Mouse (Mus musculus) adrenal gland, adult 18-20 months (tissue): ENCODE data around the gene Gm9821. TPM values are rescaled to one million over a fixed set of nuclear protein-coding genes. Genes with fewer than 3 reads are reported as not detected.
A peak's percentile ranks its signal among the peaks of the same experiment; 100 is the strongest.

Source experiments
- DNase-seq, 2 experiments: peaks; one replicate each; pipeline ENCODE4 v3.0.0; 2021 to 2022; ENCODE audit warnings: low spot score in 2 of 2
- total RNA-seq, 2 experiments: library from RNA; stranded (reverse); gene quantifications; 1 replicate in 1 of 2; 2 replicates in 1 of 2; pipeline ENCODE4 v1.2.3; 2021

Gm9821 gene
- total RNA-seq, 2 experiments from 2014 or later = not detected

DNA sequence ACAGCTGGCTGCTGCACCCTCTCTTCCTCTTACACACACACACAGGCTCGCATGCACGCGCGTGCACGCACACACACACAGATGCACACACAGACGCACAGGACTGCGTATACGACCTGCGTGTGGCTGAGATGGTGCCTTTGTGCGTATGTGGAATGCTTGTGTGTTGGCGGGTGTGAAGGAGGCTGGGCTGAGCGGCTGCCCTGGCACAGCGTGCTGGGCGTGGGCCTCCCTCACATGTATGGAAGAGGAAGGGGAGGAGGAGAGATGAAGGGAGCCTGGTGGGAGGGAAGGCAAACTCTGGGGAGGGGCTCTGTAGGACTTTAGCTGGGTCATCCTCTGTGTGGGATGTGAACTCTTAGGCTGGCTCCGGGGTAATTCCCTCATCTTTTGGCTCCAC is 20.1 kb upstream of the Gm9821 start:
- no peak for DNase-seq

DNA sequence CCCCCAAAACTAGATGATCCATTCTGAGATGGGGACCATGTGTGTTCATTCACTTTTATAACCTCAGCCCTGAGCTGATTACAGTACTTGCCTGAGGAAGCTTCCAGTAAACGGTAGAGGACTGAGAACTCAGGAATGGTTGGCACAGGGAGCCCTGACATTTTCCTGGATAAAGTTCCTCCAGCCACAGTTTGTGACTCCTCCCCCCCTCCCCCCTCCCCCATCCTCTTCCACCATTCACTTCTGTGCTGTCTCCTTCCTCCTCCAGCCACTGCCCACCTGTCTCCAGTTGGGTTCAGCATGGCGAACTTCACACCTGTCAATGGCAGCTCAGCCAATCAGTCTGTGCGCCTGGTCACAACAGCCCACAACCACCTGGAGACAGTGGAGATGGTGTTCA is 18.6 kb upstream of the Gm9821 start, which contains the start of gene Chrm4:
Gene Chrm4, plus strand, starts transcription at position 301 of the 400 bp plus-strand sequence.
- DNase-seq = no peak

- DNase-seq = peak; percentile 69 to 77
These were observed 17.5 kb upstream of the Gm9821 start for GRCm38 (mm10) chr2:91927826-91928533.

- no peak for DNase-seq
These were observed 16.8 kb upstream of the Gm9821 start for GRCm38 (mm10) chr2:91928534-91929350.

- no peak for DNase-seq
These were observed 16.0 kb upstream of the Gm9821 start for GRCm38 (mm10) chr2:91929455-91929854.

DNA sequence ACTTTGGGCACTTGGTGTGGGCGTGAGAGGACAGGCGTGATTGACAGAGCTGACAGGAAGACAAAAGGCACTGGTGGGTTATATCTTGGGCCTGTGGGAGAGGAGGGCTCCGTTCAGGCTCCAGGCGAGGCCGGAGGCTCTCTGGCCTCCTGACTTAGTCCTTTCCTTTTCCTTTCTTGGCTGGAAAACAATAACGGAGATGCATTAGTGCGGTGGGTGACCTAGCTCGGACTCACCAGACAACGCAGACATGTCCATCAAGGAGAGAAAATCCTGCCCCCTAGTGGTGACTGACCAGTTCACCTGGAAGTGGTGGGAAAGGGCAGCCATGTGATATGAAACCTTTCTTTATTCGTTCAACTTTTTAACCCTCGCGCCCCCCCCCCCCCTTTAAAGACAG is 15.6 kb upstream of the Gm9821 start:
- peak in 1 of 2 experiments; percentile 60 for DNase-seq

GRCm38 (mm10) chr2:91930761-91931291 is 14.7 kb upstream of the Gm9821 start:
- no peak for DNase-seq

DNA sequence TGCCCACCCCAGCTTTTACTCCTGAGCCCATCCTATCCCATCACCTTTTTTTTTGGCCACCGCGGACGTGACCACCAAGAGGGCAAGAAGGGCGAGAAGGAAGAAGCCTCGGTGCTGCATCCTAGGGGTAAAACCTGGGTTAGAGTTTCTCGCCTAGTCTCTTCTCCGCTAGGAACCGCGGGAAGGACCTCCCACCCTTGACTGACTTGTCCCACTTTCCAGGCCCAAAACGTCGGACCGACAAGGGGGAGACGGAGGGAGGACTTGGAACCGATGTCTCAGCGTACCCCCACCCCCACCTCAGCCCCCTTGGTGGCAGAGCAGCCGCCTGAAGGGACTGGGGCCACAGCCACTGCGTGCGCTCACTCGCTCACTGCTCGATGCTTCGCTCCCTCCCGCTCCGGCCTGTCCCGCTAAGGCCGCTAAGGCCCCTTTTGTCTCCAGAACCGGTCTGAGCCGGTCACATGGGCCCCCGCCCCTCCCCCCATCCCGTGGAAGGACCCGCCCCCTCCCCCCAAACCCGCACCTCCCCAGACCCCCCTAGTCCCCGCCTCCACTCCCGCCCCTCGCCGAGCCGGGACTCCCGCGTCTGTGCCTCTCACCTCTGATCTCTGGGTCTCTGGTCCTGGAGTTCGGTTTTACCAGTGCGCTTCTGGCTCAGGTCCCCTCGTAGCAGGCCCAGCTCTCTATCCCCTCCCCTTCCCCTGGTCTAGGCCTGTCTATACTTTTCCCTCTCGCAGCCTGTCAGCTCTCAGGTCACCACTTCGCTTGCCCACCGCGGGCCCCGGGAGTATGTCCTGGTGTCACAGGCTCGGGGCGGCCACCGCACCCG is 14.0 kb upstream of the Gm9821 start:
- DNase-seq = no peak

DNA sequence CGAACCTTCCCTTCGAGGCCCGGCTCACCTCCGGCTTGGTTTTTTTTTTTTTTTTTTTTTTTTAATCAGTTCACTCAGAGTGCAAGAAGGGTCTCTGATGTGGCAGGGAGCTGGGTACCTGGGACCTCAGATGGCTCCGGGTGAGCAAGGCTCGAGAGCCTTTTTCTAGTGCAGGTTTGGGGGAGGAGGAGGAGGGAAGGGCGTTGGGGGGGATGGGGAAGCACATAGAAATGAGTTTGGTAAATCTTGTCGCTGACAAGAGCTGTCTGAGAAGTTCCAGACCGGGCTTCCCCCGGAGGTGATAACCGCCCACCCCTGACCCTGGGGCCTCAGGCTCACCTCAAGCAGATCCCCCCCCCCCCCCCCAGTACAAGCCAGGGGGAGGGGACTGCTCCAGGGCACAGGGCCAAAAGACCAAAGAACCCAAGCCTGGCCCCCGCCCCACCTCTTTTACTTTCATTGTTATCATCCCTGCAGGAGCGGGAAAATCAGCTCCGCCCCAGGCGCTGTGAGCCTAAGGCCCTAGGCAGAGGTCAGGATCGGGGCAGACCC is 13.3 kb upstream of the Gm9821 start, which contains the start of gene Mdk:
Gene Mdk, minus strand, starts transcription at position 138 of the 552 bp plus-strand sequence.
- DNase-seq = no peak

- no peak for DNase-seq
These were observed 12.7 kb upstream of the Gm9821 start for GRCm38 (mm10) chr2:91932737-91933350.

- DNase-seq = no peak
These were observed 12.0 kb upstream of the Gm9821 start for GRCm38 (mm10) chr2:91933471-91933870.

- DNase-seq = no peak
These were observed 11.5 kb upstream of the Gm9821 start for GRCm38 (mm10) chr2:91934016-91934415.

DNA sequence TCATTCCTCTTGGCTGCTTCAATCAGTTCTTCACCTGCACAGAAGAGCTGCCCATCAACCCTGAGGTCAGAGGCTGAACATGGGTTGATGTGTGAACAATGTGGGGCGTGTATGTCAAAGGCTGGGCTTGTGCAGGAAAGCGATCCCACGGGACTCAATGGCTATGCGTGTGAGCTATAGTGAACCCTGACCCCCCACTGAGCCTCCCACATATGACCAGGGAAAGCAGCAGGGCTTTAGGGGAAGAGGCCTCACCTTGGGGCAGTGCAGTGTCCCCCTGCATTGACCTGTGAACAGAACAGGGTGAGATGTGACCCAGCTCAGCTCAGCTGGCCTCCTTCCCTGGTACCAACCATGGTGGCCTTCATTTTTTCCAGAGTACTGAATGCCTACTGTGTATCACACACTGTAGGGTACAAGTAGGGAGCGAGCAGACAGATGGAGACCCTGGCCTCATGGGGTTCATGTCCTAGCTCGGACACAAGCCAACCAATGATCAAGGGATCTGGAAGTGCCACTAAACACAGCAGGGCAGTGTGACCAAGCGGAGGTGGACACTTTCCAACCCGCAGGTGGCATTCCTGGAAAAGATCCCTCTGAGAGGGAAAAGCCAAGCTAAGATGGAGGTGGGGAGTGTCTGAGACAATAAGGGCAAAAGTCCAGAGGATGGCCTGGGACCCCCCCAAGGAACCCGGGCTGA is 10.5 kb upstream of the Gm9821 start:
- no peak for DNase-seq

GRCm38 (mm10) chr2:91936154-91936553 is 9.3 kb upstream of the Gm9821 start:
- DNase-seq = no peak

GRCm38 (mm10) chr2:91939303-91939935 is 6.1 kb upstream of the Gm9821 start:
- DNase-seq = no peak

DNA sequence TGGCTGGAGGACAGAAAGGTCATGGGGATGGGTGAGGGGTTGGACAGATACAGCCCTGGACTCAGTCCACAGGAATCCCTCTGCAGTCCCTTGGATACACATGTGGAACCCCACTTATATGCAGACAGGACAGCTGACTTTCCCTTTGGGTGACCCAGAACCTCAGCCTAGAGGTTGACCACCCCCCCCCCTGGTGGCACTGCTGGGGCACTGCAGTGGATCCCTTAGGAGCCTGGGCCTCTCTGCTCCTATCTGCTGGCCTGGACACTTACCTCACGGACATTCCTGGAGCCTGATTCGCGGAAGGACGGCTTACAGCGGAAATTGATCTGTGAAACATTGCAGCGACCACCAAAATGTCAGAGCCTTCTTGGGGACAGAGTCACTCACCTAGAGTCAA is 3.1 kb upstream of the Gm9821 start:
- no peak for DNase-seq

- peak; percentile 72 to 88 for DNase-seq
These were observed 1.1 kb upstream of the Gm9821 start for GRCm38 (mm10) chr2:91944170-91944950.

- DNase-seq = peak in 1 of 2 experiments; percentile 38
These were observed 1.3 kb downstream of the Gm9821 start for GRCm38 (mm10) chr2:91946836-91947235.
